Mouse (Mus musculus) E14TG2a.4 (cell line): ENCODE data around the gene Cela3b.

Experiments used
- CTCF ChIP-seq: conservative IDR thresholded peaks from 2 replicates; pipeline ENCODE4 v1.5.1; 2014; ENCODE audit warnings: low read length
- NANOG ChIP-seq: IDR thresholded peaks from 2 replicates; pipeline ENCODE4 v1.6.1; 2014; ENCODE audit warnings: borderline replicate concordance, low read length, mixed read lengths
- POU5F1 ChIP-seq: IDR thresholded peaks from 2 replicates; pipeline ENCODE4 v1.6.1; 2014; ENCODE audit warnings: low read length, borderline replicate concordance

GRCm38 (mm10) chr4:137405571-137405970, 24.8 kb downstream of the Cela3b start:
- TF ChIP-seq CTCF (no peak), NANOG (no peak), POU5F1 (no peak)
